Comparison of ENCODE assay signal across 20 mouse cellular contexts in genomic region chr15:36983455-36983854, GRCm38 (mm10). TPM values are rescaled to one million over a fixed set of nuclear protein-coding genes. Genes with fewer than 3 reads are reported as not detected.
DNase-seq lines count a peak whose midpoint lies in the region; ATAC-seq lines count a peak whose summit lies in the region.
"Had no signal": no experiment of that assay in that cellular context is flagged by ENCODE, and none has a peak within 500 bp of the region (broad histone marks: within the 10 kb centered on the region; RNA-seq: fewer than 3 reads in every experiment).

No protein-coding gene starts in this region.

- ATAC-seq in heart, embryonic 12.5 days (ENCODE audit: insufficient number of reproducible peaks, low FRiP score), result no peak
- no peak for ATAC-seq in kidney, embryonic 16.5 days (ENCODE audit: low FRiP score, low TSS enrichment)
- ATAC-seq: CD4-positive, CD25-positive, alpha-beta regulatory T cell, adult 4 months; forebrain, postnatal 0 days had no signal

- no peak for DNase-seq in heart, embryonic 10.5 days (ENCODE audit: low spot score)
- DNase-seq in kidney, adult 8-10 months, result peak; percentile 83 to 90
- peak; percentile 18 for DNase-seq in kidney, postnatal 10 days
- peak; percentile 87 for DNase-seq in yolk sac, embryonic 10.5 days (ENCODE audit: low spot score)
- no peak for DNase-seq in layer of hippocampus, adult 9-10 months (ENCODE audit: low spot score)
- DNase-seq in adrenal gland, postnatal 4 days (ENCODE audit: low spot score in 2 of 2), result no peak
- DNase-seq: adrenal gland, postnatal 14 days; cerebellum, adult 11 months; cerebellum, postnatal 10 days; forebrain, postnatal 0 days; gastrocnemius, postnatal 14 days; lung, adult 18-20 months; lung, postnatal 10 days had no signal

- peaks cover 68% of the 10 kb centered on the region for H3K4me1 ChIP-seq in heart, embryonic 10.5 days
- peaks cover 70% of the 10 kb centered on the region for H3K4me1 ChIP-seq in heart, embryonic 12.5 days (replicated peaks)
- peaks cover 33% of the 10 kb centered on the region for H3K4me1 ChIP-seq in kidney, embryonic 16.5 days (ENCODE audit: insufficient read depth, low read length)

- WGBS in heart, embryonic 10.5 days, result 81% methylated on average over 3 of the region's 3 CpGs
- WGBS in heart, embryonic 12.5 days, result 69% methylated on average over 3 of the region's 3 CpGs
- WGBS in kidney, embryonic 16.5 days, result 54% methylated on average over 3 of the region's 3 CpGs

- H3K27ac ChIP-seq in heart, embryonic 10.5 days, result peak overlapping the region; percentile 89
- H3K27ac ChIP-seq in heart, embryonic 12.5 days (ENCODE audit: poor library complexity, severe bottlenecking), result no peak overlapping the region
- H3K27ac ChIP-seq in kidney, embryonic 16.5 days (ENCODE audit: low read length), result no peak overlapping the region
- H3K27ac ChIP-seq: embryonic facial prominence, embryonic 12.5 days; hindbrain, embryonic 12.5 days had no signal

- H3K36me3 ChIP-seq in heart, embryonic 10.5 days, result no peaks in the 10 kb centered on the region
- H3K36me3 ChIP-seq in heart, embryonic 12.5 days, result no peaks in the 10 kb centered on the region
- H3K36me3 ChIP-seq in kidney, embryonic 16.5 days (ENCODE audit: insufficient read depth, low read length), result no peaks in the 10 kb centered on the region
- H3K36me3 ChIP-seq: embryonic facial prominence, embryonic 12.5 days; hindbrain, embryonic 12.5 days had no signal

- H3K9me3 ChIP-seq in heart, embryonic 10.5 days, result no peaks in the 10 kb centered on the region
- no peaks in the 10 kb centered on the region for H3K9me3 ChIP-seq in heart, embryonic 12.5 days (replicated peaks)
- no peaks in the 10 kb centered on the region for H3K9me3 ChIP-seq in kidney, embryonic 16.5 days (ENCODE audit: low read length)
- H3K9me3 ChIP-seq: embryonic facial prominence, embryonic 12.5 days; hindbrain, embryonic 12.5 days had no signal

- H3K4me2 ChIP-seq in heart, embryonic 12.5 days, result no peak overlapping the region
- H3K4me2 ChIP-seq in kidney, embryonic 16.5 days (replicated peaks; ENCODE audit: low read depth, low read length), result no peak overlapping the region
- H3K4me2 ChIP-seq: embryonic facial prominence, embryonic 12.5 days; hindbrain, embryonic 12.5 days; liver, embryonic 11.5 days; midbrain, embryonic 11.5 days had no signal

- no peak overlapping the region for H3K9ac ChIP-seq in heart, embryonic 12.5 days
- H3K9ac ChIP-seq in kidney, embryonic 16.5 days (replicated peaks; ENCODE audit: low read length), result no peak overlapping the region
- H3K9ac ChIP-seq: embryonic facial prominence, embryonic 12.5 days; forebrain, postnatal 0 days; hindbrain, embryonic 12.5 days had no signal

- H3K27me3 ChIP-seq in heart, embryonic 10.5 days (ENCODE audit: insufficient read depth, poor library complexity, severe bottlenecking), result no peaks in the 10 kb centered on the region
- no peaks in the 10 kb centered on the region for H3K27me3 ChIP-seq in heart, embryonic 12.5 days (replicated peaks)
- 0 out of 2 replicates have a peak, but pooled peaks cover 2% of the 10 kb centered on the region for H3K27me3 ChIP-seq in kidney, embryonic 16.5 days (ENCODE audit: insufficient read depth, low read length)
- H3K27me3 ChIP-seq: embryonic facial prominence, embryonic 12.5 days; hindbrain, embryonic 12.5 days had no signal

- no peak overlapping the region for H3K4me3 ChIP-seq in heart, embryonic 10.5 days
- H3K4me3 ChIP-seq in heart, embryonic 12.5 days, result no peak overlapping the region
- H3K4me3 ChIP-seq in kidney, embryonic 16.5 days (ENCODE audit: low read length), result no peak overlapping the region
- H3K4me3 ChIP-seq: embryonic facial prominence, embryonic 12.5 days; hindbrain, embryonic 12.5 days had no signal

RNA-seq across cellular contexts. Expression of gene Zfp706, which starts 24.1 kb away (rescaled TPM):
- polyA plus RNA-seq in heart, embryonic 10.5 days (2016; fragmentation: Nextera tagmentation; extraction: Ambion mirVana), result 456 and 495 TPM in 2 replicates
- 459 and 491 TPM in 2 replicates for polyA plus RNA-seq in heart, embryonic 12.5 days (2016; fragmentation: Nextera tagmentation; extraction: Ambion mirVana)
- 403 and 418 TPM in 2 replicates for polyA plus RNA-seq in kidney, embryonic 16.5 days (2015; fragmentation: Nextera tagmentation; extraction: Ambion mirVana)
- total RNA-seq in adrenal gland, postnatal 4 days (2021), result 100 to 1,000 TPM; 207 to 215 TPM

Comparison
In these comparisons a context has a peak if more than half of its experiments do, and no peak if none do; other contexts are left out.
1. DNase-seq: peak in kidney, adult 8-10 months (2 of 2), kidney, postnatal 10 days (single experiment) and yolk sac, embryonic 10.5 days (single experiment); none in heart, embryonic 10.5 days (single experiment), layer of hippocampus, adult 9-10 months (single experiment) and adrenal gland, postnatal 4 days (0 of 2).